Mouse (Mus musculus) kidney, adult 11 months (tissue): ENCODE data around the gene Sds.
A peak's percentile ranks its signal among the peaks of the same experiment; 100 is the strongest.

Source experiments
- DNase-seq: peaks from one replicate; pipeline ENCODE4 v3.0.0; 2022

Sds gene

DNA sequence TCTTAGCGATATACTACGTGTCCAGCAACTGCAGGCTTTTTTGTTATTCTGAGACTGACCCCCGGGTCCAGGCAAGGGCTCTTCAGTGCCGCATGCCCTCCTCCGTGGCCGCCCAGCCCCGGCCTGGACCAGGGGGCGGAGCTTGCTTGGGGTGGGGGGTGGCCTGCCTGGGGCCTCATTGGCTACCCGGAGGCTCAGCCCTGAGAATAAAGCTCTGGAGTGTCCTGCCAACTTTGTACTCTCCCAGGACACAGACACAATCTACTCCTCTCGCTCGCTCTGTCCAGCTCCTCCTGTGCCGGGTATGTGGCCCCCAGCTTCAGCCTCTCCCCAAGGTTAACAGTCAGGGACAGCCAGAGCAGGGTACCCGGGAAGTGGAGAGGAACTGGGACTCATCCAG, at the start of gene Sds:
Gene Sds, plus strand, starts transcription at position 231 of the 400 bp plus-strand sequence.
- no peak for DNase-seq

DNA sequence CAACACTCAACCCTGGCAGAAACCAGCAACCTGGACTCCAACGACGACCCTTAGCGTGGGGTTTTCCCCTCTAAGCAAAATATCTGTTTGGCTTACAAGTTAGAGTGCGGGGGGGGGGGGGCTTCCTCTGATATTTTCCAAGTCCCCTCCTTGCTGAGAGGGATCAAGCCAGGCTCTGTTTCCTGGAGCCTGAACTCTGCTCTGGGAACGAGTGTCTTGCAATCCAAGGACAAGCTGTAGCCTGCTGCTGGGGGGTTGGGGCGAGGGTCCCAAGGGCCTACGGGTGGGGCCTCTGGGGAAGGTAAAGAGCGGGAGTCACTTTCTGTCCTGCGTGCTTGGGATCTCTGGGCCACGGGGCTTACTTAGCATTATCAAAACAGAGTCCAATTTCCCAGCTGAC, 49.8 kb upstream of the Sds start:
- DNase-seq, result no peak

DNA sequence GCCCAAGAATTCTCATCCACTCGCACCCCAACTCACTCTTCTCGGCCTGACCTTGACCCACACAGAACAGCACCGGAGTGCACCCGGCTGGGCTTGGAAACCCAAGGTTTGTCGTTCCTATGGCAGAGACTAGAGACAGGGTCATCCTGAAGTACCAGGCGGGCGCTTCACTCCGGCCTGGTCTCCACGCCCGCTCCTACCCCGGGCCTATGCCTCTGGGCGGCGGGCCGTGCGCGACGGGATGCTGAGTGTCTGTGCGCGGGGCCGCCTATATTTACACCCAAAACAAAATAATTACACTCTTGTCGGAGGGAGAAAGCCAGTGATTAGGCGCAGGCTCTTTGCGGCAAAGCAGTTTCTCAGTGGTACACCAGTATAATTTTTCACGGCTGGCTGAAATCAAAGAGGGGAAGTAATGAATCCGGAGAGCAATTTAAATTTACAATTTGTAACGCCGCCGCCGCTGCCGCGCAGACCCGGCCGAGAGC, 48.8 kb upstream of the Sds start:
- DNase-seq, result no peak

DNA sequence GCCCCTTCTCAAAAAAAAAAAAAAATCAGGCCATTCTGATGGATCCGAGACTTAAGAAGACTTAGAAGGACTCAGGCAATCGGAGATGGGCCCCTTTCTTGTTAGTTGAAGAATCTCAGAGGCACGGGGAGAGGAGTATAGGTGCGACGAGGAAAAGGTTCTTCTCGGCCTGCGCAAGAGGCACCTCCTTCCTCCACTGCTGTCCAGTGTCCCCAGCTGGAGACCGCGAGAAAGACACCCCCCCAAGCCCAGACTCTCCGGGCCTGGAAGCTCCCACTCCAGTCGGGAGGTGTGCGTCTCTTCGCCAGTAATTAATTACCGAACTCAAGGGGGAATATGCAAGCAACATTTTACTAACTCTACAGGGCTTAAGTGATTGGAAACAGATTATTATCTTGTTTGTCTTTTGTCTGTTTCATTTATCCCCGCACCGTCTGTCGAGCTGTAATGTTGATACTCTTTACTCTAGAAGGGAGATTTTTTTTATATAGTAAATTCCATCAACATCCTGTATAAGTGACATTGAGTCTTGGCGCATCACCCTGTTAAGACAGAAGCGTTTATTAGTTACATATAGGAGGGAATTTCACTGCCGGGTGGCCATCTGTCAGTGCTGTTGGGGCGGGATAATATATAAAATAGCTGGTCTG, 48.0 kb upstream of the Sds start:
- no peak for DNase-seq

DNA sequence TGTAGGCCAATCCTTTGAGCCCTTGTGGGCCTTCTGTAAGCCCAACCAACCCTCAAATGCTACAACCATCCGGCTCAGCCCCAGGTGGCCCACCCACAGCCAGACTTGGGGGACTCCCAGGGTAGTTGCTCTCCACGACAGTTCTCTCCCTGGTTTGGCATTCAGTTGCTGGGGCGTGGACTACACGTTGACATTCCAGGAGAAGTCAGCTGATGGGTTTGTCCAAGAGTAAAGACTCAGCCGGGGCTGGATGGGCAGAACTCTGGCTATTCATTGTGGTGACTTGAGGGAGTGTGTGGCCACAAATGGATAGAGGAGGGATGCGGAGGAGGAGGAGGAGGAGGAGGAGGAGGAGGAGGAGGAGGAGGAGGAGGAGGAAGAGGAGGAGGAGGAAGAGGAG, 47.3 kb upstream of the Sds start:
- no peak for DNase-seq

DNA sequence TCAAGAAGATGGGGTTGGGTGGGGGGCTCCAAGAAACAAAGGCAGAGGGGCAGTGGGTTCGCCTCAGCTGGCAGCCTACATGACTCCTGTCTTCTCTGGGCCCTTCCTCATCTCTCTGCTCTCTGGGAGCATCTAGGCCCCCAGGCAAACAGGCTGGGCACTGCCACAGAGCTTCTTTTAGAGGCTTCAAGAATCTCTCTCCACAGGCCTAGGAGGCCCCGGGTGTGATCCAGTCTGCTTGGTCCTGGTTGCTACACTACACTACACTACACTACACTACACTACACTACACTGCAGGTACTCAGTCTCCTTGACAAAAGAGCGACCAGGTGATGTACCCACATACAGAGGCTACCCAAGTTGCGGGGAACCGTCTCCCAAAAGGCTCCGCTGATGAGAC, 46.6 kb upstream of the Sds start:
- DNase-seq, result no peak

DNA sequence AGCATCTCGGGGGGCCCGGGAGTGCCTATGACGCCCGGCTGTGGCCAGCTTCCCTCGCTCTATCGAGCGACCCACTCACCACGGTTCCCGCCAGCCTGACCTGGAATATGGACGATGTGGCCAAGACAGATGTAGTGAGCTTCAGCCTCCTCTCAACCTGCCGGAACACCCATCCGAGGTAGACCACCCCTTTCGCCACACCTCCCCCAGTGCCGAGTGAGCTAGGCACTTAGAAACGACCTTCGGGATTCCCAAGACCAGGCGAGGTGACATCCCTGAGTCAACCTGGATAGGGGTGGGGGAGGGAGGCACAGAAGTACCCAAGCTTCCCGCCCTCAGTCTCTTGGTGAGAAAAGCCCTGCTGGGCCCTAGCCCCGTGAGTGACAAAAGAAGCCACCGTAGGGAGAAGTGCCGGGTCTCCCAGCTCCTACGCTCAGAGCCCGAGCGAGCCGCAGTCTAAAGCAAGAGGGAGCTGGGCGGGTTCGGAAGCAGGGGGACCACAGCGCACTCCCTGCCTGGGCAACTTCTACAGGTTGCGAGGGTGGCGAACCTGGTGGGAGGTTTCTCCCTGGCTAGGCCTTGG, 45.2 kb upstream of the Sds start:
- no peak for DNase-seq

DNA sequence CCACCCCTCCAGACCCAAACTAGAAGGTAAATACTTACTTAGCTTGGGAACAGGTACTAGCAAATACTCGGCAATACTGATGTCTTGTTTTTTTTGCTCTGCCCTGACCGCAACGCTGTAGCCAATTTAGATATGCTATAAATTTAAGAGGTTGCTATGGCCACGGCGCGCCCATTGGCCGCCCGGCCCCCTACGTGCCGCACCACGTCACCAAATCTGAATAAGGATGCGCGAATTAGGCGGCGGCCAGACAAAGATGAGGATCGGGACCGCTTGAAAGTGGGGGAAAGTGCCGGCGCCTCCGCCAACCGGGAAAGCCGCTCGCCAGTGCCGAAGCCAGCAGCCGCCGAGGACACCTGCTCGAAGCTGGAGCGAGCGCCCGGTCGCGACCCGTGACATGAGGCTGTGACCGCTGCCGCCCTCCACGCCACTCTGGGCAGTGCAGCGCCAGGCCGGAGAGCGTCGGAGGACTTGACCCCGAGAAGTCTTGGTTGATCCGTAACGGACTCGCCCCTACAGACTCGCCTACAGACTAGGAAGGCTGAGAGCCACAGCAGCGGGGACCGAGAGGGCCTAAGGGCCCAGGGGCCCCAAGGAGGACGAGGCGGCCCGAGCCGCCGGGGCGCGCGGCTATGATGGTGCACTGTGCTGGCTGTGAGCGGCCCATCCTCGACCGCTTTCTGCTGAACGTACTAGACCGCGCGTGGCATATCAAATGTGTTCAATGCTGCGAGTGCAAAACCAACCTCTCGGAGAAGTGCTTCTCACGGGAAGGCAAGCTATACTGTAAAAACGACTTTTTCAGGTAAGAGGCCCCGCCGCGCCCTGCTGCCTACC, 44.5 kb upstream of the Sds start, which contains the start of gene Lhx5:
Gene Lhx5, plus strand, starts transcription at position 51 of the 837 bp plus-strand sequence.
- DNase-seq, result no peak

DNA sequence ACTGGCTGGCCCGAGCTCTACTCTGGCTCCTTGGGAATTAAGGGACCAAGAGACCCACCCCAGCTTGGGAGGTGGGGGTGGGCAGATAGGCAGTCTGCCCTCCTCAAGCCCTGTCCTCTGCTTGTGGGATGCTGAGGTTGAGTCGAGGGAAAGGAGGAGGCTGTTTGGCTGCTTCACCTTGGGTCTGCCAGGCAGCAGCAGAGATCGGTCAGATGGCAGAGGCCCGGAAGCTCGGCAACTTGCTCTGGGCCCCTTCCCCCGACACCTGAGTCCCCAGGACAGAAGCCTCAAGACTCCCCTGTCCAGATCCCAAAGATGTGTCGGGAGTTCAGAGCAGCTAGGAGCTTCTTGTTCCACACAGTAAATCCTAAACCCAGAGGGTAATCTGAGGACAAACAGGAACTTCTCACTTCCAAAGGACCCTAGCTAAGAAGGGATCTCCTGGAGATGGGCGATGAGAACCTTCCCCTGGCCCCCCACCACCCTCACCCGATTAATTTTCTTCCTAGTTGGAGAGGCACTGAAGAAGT, 43.8 kb upstream of the Sds start:
- no peak for DNase-seq

DNA sequence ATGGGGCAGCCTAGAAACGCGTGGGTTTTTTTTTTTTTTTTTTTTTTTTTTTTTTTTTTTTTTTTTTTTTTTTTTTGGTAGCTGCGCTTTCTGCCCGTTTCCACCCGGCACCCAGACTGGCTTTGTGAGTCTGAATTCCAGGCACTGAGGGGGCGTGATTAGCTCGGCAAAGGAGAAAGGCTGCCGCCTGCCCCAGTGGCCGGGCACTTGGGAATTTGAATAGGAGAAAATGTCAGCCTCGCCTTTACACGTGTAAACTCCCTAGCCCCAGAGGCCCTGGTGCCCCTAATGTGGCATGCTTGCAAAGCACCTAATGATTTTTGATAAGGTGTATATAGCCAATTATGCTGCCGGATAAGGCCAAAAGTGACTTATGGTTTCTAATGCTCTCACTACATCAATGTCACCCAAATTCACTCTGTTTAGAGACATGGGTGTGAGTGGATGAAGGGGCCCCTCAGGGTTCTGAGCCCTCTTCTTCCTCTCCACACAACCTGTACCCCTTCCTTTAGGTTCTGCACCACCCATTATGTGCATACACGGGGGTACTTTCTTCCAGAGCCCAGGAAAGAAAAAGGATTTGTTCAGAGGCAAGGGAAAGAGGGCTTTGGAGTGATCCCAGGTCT, 43.1 kb upstream of the Sds start:
- DNase-seq, result no peak

DNA sequence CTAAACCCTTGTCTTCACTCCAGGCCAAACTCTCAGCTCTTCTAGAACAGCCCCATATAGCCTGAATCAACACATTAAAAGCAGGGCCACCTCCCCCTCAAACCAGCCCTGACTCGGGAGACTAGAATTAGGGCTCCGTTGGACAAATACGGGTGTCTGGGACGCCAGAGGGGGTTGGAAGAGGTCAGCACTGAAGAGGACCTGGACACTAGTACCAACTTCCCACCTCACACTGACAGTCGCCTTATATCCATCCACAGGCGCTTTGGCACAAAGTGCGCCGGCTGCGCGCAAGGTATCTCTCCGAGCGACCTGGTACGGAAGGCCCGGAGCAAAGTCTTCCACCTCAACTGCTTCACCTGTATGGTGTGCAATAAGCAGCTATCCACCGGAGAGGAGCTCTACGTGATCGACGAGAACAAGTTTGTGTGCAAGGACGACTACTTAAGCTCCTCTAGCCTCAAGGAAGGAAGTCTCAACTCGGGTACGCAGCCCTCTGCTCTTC, 42.0 kb upstream of the Sds start:
- no peak for DNase-seq

DNA sequence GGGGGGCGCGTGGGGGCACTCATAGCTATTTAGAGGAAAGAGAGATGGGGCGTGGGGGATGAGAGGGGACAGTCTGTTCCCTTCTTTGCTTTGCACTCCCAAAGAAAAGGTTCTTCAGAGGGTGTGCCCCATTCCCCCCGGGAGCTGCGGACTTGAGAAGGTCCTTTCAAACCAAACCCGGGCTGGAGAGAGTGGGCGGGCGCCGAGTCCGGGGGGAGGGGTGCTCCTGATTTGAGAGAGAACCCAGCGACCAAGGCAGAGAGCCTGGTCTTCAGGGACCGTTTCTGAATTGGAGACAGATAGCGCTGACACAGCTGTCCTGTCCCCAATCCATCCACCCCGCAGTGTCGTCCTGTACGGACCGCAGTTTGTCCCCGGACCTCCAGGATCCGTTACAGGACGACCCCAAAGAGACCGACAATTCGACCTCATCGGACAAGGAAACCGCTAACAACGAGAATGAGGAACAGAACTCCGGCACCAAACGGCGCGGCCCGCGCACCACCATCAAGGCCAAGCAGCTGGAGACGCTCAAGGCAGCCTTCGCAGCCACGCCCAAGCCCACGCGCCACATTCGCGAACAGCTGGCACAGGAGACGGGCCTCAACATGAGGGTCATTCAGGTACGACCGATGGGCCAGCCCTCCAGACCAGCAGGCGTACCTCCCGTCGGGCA, 41.2 kb upstream of the Sds start:
- DNase-seq, result no peak

DNA sequence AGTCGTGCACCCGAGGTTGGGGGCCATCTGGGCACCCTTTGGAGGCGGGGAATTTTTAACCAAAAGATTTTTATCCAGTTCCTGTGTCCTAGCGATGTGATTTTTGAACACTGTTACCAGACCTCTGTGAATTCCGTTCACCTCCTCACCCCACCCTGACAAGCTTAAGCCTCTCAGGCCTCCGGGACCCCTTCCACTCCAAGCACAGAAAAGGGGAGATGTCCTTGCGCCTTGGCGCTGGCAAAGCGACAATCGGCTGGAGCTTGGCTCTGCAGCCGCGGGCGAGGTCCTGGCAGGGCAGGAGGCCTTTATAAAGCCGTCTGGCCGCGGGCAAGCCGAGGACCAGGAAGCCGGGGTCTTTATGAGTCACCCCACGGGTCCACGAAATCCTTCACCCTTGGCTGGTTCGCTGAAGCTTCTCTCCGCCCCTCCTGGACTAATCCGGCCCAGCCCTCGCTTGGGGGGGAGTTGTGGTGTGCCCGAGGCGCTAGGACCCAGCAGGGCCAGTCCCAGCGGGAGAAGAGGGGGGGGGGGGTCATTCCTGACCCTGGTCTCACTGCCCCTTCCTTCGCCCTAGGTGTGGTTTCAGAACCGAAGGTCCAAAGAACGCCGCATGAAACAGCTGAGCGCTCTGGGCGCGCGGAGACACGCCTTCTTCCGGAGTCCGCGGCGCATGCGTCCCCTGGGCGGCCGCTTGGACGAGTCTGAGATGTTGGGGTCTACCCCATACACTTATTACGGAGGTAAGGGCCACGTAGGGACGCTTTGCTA, 40.4 kb upstream of the Sds start:
- peak; percentile 22 for DNase-seq

DNA sequence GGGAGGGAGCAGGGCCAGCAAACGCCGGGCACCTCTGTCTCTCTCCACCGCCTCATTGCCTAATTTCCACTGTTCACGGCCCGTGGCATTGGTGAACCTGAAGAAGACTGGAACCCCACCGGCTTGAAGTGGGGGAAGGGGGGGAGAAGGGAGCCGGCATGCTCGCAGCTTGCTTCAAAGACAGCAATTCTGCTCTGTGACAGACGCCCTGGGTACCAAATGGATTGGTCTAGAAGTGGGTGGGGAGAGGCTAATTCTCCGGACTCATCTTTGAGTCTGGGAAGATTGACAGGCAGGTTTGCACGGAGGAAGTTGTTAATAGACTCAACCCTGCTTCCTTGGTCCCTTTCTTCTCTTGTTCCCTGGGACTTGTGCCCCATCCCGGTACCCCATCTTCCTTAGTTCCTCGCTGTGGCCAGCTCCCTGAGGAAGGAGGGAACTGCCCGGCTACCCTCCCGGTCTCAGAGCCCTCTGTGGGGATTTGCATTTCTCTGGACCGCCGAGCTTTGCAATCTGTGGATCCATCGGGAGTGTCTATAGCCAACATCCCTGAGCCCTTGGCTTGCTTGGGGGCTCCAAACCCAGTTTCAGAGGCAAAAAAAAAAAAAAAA, 39.3 kb upstream of the Sds start:
- DNase-seq, result no peak

DNA sequence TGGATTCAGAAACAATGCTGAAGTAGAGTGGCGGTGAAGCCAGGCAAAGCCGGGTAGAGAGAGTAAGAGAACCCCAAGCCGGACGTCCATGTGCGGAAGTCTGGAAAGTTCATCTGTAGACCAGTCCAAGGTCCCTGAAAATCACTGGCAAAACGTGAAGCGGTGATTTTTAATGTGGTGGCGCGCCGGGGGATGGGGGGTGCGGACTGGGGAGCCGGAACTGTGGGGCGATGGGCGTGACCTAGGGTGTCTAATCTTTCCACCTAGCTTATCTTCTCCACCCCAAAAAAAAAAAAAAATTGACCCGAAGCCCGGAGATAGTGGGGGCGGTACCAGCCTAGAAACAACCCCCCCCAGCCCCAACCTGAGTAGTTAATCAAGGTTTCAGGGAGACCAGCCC, 38.8 kb upstream of the Sds start:
- no peak for DNase-seq

DNA sequence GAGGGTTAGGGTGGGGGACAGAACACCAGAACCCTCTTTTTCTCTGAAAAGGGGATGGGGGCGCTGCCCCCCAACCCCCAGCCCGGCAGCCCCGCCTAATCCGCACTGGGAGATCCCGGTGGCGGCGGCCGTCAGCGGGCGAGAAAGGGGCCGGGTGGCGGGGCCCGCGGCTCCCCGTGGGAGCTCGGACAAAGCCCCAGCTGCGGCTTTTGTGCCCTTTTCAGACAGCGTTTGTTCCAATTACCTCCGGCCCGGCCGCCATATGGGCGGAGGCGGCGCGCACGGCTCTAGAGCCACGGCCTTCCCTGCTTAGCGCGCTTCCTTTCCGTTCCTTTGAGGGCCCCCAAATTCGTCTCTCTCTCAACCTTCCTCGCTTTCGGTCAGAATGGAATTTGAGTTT, 38.3 kb upstream of the Sds start:
- no peak for DNase-seq

DNA sequence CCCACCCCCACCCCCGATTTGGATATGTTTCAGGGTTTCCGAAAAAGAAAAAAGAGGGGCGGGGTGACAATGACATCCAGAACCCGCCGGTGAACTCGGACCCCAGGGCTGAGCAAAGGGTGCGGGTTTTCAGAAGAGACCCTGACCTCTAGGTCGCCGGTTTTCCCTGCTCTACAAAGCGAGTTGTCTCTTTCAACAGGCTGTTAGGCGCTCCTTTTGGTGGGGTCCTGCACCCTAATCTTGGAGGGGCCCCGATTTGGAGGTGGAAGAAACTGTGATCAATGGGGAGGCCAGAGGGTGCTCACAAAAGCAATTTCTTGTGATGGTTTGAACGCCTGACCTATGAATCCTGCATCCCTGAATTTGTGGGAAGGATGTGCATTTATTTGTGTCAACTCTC, 37.9 kb upstream of the Sds start:
- DNase-seq, result no peak

DNA sequence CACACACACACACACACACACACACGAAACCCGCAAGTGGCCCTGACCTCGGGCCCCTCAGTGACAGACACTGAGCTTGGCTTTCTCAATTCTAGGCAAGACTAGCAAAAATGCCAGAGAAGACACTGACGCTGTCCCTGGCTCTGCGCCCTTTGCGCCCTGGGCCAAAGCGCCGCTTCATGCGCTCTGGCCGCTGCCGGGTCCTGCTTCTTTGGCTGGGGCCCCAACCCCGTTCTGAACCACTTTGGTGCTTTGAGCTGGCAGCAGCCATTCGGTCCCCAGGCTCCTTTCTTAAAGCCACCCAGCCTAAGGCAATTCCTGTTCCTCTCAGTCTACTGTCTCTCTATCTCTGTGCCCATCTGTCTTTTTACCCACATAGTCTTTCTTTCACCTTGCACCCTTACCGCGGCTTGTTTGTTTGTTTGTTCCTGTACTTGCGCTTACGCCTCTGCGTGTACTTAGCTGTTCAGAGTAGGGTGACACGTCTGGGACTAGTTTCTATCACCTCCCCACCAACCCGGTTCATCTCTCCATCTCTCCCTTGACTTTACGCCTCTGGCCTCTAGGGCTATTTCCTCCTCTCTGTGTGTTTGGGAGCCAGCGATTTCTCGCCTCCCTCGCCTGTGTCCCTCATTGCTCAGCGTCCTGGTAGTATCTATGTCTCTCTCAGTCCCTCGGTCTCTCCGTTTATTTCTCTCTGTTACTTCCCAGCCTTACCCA, 37.2 kb upstream of the Sds start:
- DNase-seq, result no peak

DNA sequence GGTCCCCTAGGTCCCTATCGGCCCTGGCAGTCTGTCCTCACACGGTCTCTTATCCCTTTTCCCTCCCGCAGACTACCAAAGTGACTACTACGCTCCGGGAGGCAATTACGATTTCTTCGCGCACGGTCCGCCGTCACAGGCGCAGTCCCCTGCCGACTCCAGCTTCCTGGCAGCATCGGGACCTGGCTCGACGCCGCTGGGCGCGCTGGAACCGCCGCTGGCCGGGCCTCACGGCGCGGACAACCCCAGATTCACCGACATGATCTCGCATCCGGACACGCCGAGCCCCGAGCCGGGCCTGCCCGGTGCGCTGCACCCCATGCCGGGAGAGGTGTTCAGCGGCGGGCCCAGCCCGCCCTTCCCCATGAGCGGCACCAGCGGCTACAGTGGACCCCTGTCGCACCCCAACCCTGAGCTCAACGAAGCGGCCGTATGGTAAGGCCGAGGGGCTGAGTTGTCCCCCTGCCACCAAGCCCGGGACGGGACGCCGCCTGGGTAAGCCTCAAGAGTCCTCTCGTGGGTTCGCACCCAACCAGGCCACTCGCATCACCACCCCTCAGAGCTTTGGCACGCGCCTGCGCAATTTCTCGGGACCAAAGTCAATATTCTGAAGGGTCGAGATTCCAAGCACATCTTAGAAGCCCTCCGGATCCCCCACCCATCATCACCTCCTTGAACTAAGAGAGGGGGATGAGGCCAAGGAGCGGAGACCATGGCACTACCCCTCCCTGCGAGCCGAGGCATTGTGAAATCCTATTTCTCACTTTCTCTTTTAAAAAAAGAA, 36.2 kb upstream of the Sds start:
- no peak for DNase-seq

DNA sequence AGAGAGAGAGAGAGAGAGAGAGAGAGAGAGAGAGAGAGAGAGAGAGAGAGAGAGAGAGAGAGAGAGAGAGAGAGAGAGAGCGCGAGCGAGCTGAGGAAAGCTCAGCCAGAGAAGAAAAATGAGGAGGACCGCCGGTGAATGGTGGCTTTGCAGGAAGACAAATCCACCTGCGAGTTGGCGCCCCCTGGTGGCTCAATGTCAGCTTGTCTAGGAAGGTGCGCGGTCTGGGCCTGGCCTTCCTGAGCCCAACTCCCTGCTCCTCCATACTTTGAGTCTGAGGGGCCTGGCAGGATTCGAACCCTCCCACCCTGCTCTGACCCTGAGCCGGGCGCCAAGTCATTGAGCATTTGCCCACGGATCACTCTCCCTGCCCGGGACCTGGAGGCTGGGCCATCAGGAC, 35.6 kb upstream of the Sds start:
- peak; percentile 70 for DNase-seq
